Mouse (Mus musculus) olfactory bulb, adult 2 months (tissue): ENCODE data around the gene Cav2. TPM values are rescaled to one million over a fixed set of nuclear protein-coding genes. Genes with fewer than 3 reads are reported as not detected.

Experiments used
- H3K27ac ChIP-seq: fragments of 200-500 bp; 2 replicates; pipeline ENCODE4 v1.5.1; 2012; ENCODE audit warnings: low read depth, low read length; ENCODE audit not compliant: insufficient read depth
- H3K4me1 ChIP-seq: fragments of 200-500 bp; 2 replicates; pipeline ENCODE4 v1.6.1; 2012; ENCODE audit warnings: low read length; ENCODE audit not compliant: control insufficient read depth, insufficient read depth
- H3K4me3 ChIP-seq: fragments of 200-500 bp; 2 replicates; pipeline ENCODE4 v1.5.1; 2012; ENCODE audit warnings: mild to moderate bottlenecking, low read depth, low read length, moderate library complexity; ENCODE audit not compliant: insufficient read depth
- CTCF ChIP-seq: fragments of 200-500 bp; IDR thresholded peaks from 2 replicates; pipeline ENCODE4 v1.5.1; 2012; ENCODE audit warnings: low read depth, mild to moderate bottlenecking, low read length, moderate library complexity; ENCODE audit not compliant: insufficient read depth
- POLR2A ChIP-seq: fragments of 200-500 bp; IDR thresholded peaks from 2 replicates; pipeline ENCODE4 v1.6.1; 2012; ENCODE audit warnings: mild to moderate bottlenecking, low read depth, low read length, moderate library complexity; ENCODE audit not compliant: insufficient read depth
- WGBS: fragments of 180-500 bp; shearing (Covaris S2); methylation state at CpG from one replicate; pipeline ENCODE4 v1.1.7; 2018; 5-methylcytosine and 5-hydroxymethylcytosine counted together
- polyA plus RNA-seq: library from polyadenylated mRNA; stranded (reverse); fragments of >200 nt; gene quantifications from 2 replicates; pipeline ENCODE4 v1.2.4, GENCODE M21; 2012; ENCODE audit warnings: low replicate concordance; ENCODE audit not compliant: missing spikeins, insufficient read depth, insufficient read length

The Cav2 gene
- polyA plus RNA-seq, 1 experiment = not detected

DNA sequence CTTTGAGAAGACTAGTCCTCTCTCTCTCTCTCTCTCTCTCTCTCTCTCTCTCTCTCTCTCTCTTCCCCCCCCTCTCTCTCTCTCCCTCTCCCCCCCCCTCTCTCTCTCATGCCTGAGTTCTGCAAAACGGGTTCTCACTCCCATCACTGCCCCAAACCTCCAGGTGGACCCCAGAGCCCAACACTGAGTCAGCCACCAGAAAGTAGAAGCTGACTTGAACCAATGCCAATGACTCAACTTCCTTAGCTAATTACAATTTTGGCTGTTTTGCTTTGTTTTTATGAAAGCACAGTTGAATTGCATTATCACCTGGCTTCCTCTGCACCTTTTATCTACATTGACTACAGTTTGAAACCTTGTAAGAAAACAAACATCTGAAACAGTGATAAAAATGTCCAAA, 37.0 kb downstream of the Cav2 start:
- 0 out of 2 replicates have a peak, but pooled peaks cover 4% of the 10 kb centered on the region for H3K4me1 ChIP-seq
- 76% methylated on average over 1 of the region's 1 CpGs for WGBS
- H3K27ac ChIP-seq = no peak overlapping the region
- H3K4me3 ChIP-seq = no peak overlapping the region
- no peak for TF ChIP-seq CTCF
- TF ChIP-seq POLR2A = no peak

DNA sequence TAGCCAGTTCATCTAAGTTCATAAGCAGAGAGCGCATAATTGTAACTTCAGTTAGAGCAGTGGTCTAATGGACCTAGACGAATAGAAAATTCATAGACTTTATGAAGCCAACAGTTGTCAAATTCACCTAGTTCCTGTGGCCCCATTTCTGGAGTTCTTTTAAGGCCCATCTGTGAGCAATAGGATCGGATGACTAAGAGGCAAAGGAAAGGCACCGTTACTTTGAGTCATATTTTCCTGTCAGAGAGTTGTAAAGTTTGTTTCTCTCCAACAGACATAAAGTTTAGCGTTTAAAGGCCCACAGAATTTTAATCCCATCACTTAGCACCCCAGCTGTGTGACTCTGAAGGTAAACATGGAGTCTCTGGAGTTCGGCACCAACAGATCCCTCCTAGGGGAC, 41.0 kb downstream of the Cav2 start:
- no peak for TF ChIP-seq CTCF
- TF ChIP-seq POLR2A = no peak
- no peaks in the 10 kb centered on the region for H3K4me1 ChIP-seq
- no peak overlapping the region for H3K4me3 ChIP-seq
- H3K27ac ChIP-seq = no peak overlapping the region
- WGBS = 84% methylated on average over 6 of the region's 6 CpGs

- Histone ChIP-seq H3K4me3 (no peak overlapping the region), H3K4me1 (no peaks in the 10 kb centered on the region), H3K27ac (no peak overlapping the region)
- WGBS = 67% methylated on average over 11 of the region's 11 CpGs
- TF ChIP-seq POLR2A (no peak), CTCF (no peak)
Measured at GRCm38 (mm10) chr6:17327216-17327615, 46.2 kb downstream of the Cav2 start.

GRCm38 (mm10) chr6:17329801-17330200, 48.8 kb downstream of the Cav2 start:
- Histone ChIP-seq H3K4me3 (no peak overlapping the region), H3K27ac (no peak overlapping the region), H3K4me1 (no peaks in the 10 kb centered on the region)
- TF ChIP-seq POLR2A (no peak), CTCF (no peak)
- WGBS = 67% methylated on average over 3 of the region's 3 CpGs

DNA sequence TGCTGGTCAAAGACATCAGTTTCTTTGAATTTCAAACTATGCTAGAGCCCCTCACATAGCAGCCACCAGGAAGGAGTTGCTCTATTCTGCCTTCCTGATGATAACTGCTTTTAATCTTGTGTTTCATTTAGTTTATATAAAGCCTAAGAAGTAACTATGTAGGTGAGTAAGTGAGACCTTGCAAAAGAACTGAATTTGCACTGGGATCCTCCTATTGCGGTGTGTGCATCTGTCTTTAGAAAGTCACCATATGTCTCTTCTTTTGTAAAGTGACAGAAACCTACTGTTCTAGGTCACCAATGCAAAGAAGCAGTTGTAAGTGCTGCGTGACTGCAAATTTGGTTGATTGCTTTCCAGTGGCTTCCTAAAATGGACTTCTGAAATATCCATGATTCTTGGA, 56.7 kb downstream of the Cav2 start:
- TF ChIP-seq POLR2A (no peak), CTCF (no peak)
- Histone ChIP-seq H3K4me3 (no peak overlapping the region), H3K4me1 (no peaks in the 10 kb centered on the region), H3K27ac (no peak overlapping the region)
- WGBS = 95% methylated on average over 2 of the region's 2 CpGs

Other genes starting within 250 kb of the Cav2 start
- not detected in 2 replicates for gene Tes, start 216.0 kb upstream of the Cav2 start, polyA plus RNA-seq
- gene Cav1, start 25.1 kb downstream of the Cav2 start, polyA plus RNA-seq = not detected in 2 replicates
- not detected in 2 replicates for gene Met, start 182.6 kb downstream of the Cav2 start, polyA plus RNA-seq